Mouse (Mus musculus): ENCODE measurements around the gene Mt2. TPM values are rescaled to one million over a fixed set of nuclear protein-coding genes. Genes with fewer than 3 reads are reported as not detected.

Mt2 gene
- polyA plus RNA-seq (2014; fragmentation: Illumina TruSeq; extraction: RNeasy Lipid Tissue Mini Kit (QIAGEN cat#74804); ENCODE audit: insufficient read depth, low read depth, low replicate concordance): 53.1 TPM

DNA sequence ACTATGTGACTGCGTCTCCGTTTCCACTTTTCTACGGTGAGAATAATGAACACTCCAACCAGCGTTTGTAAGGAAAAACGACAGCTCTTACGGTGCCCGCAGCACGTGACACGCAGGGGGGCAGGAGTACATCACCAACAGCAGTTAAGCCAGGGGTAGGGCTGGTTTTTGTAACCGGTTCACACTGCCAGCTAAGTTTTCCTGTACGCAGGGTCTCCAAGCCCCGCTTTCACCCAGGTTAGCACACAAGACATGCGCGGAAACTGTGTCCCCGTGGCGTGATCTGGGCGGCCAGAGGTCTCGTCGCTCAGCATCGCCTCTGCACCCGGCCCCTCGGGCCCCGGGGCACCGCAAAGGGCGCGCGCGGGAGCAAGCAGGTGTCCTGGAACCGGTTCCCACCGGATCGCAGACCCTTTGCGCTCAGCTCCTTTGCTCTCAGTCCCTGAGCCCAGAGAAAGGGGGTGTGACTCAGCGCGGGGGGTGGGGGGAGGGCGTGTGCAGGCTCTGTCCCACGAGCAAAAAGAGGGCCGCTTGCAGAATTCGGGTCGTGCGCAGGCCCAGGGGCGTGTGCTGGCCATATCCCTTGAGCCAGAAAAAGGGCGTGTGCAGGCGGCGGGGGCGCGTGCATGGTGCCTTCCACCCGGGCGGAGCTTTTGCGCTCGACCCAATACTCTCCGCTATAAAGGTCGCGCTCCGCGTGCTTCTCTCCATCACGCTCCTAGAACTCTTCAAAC lies at the start of gene Mt2:
TSS of gene Mt2 (plus strand) at position 590 of the 734 bp plus-strand sequence.

DNA sequence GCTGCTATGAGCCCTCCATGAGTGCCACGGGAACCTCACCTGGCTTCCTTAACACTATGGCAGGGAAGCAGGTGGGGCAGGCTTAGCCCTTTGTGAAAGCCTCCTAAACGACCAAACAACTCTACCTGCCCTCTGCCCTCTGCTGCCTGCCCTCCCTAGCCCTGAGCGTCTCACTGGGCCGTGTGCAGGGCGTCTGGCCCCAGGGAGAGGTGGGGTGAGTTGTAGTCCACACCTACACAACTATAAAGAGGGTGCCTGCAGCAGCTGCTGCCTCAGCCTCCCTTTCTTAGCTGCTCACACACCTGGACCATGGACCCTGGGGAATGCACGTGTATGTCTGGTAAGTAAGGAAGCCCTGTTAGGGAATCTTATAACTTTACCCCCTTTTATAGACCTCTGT lies 35.5 kb upstream of the Mt2 start, which contains the start of gene Mt4:
TSS of gene Mt4 (plus strand) at position 265 of the 400 bp plus-strand sequence.

DNA sequence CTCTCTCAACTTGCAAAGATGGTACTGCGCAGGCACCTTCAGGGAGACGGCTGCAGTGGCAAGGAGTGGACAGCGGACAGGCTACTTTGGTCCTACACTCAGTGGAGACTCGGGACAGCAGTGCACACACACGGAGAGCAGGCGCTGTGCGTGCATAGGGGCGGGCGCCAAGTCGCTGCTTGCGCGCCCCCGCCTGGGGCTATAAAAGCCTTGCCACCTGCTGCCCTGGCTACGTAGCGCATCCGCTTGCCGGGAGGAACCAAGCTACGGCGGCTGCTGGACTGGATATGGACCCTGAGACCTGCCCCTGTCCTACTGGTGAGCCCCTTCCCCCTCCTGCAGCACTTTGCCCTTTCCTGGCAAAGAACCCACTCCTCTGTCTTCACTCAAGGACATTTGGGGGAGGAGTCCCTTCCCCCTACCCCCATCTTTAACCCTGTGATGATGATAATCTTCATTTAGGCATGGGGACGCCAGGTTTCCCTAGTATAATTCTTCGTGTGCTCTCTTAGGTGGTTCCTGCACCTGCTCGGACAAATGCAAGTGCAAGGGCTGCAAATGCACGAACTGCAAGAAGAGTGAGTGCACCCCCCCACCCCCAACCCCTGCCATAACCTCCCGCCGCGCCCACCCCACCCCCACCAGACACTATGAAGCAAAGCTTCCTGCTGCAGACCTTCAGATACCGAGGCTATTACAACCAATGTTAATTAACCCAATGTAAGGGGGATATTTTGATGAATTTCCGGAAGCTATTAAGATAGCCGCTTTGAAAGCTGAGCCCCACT lies 19.8 kb upstream of the Mt2 start, which contains the start of gene Mt3:
TSS of gene Mt3 (plus strand) at position 95 of the 788 bp plus-strand sequence.

DNA sequence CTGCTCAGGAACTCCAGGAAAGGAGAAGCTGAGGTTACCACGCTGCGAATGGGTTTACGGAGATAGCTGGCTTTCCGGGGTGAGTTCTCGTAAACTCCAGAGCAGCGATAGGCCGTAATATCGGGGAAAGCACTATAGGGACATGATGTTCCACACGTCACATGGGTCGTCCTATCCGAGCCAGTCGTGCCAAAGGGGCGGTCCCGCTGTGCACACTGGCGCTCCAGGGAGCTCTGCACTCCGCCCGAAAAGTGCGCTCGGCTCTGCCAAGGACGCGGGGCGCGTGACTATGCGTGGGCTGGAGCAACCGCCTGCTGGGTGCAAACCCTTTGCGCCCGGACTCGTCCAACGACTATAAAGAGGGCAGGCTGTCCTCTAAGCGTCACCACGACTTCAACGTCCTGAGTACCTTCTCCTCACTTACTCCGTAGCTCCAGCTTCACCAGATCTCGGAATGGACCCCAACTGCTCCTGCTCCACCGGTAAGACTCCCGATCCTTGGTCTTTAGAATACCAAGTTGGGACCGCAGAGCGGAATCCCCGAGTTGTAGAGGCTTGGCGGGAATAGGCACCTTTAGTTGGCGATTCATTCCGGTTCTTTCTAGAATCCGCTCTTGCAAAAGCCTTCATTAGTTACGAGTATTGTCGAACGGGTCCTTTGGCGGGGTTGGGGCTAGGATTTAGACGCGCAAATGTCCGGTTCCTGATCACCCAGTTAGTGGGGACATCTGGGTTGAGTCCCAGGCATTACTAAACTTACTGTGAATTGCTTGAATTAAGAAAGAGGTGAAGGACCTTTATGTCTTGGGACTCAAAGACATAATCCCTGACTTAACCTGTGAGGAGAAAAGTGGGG lies 6.6 kb downstream of the Mt2 start, which contains the start of gene Mt1:
TSS of gene Mt1 (plus strand) at position 226 of the 856 bp plus-strand sequence.

DNA sequence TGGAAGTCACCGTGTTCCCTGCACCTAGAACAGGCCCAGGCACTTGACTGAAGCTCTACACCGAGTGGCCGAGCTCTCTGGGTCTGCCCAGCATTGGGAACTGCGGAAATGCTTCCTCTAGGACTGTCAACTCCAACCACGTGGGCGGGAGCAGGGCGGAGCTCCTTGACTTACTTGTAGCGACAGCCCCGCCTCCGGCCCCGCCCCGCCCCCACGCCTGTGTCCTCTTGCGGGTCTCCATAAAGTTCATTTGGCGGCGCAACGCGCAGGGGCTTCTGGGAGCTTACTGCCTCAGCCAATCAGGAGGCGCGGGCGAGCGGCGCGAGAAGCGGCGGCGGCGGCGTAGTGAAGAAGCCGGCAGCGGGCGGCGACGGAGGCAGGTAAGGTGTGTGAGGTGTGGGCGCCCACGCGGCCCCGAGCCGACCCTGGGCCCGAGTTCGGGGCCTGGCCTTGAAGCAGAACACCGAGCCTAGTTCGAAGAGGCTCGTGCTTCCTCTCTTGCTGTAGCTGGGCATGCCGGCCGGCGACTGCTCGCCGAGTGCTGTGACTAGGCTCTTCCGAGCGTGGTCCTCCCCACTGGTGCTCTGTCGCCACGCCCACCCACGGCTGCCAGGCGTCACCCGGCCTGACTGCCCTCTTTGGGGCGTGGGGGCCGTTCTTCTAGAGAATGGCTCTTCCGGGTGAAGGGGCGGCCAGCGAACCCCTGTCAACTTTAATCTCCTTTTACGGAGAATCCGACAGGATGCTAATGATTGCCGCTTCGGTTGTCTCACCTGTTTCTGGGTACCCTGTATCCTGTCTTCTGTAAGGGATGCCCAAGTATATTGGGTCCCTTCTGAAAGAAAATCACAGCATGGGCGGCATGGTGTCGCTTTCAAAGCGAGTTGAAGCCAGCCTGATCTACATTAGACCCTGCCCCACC lies 42.0 kb downstream of the Mt2 start, which contains the start of gene Nup93:
TSS of gene Nup93 (plus strand) at position 313 of the 922 bp plus-strand sequence.

Other genes with a start within 250 kb of the Mt2 start
- 61.3 TPM for gene Amfr, start 159.8 kb upstream of the Mt2 start, polyA plus RNA-seq (2014; fragmentation: Illumina TruSeq; extraction: RNeasy Lipid Tissue Mini Kit (QIAGEN cat#74804); ENCODE audit: insufficient read depth, low read depth, low replicate concordance)
- 29.2 TPM for gene Nudt21, start 135.6 kb upstream of the Mt2 start, polyA plus RNA-seq (2014; fragmentation: Illumina TruSeq; extraction: RNeasy Lipid Tissue Mini Kit (QIAGEN cat#74804); ENCODE audit: insufficient read depth, low read depth, low replicate concordance)
- 5.1 TPM for gene Ogfod1, start 135.5 kb upstream of the Mt2 start, polyA plus RNA-seq (2014; fragmentation: Illumina TruSeq; extraction: RNeasy Lipid Tissue Mini Kit (QIAGEN cat#74804); ENCODE audit: insufficient read depth, low read depth, low replicate concordance)
- gene Bbs2, start 73.7 kb upstream of the Mt2 start, polyA plus RNA-seq (2014; fragmentation: Illumina TruSeq; extraction: RNeasy Lipid Tissue Mini Kit (QIAGEN cat#74804); ENCODE audit: insufficient read depth, low read depth, low replicate concordance): 9.5 TPM
- not detected for gene Mt4, start 35.5 kb upstream of the Mt2 start, polyA plus RNA-seq (2014; fragmentation: Illumina TruSeq; extraction: RNeasy Lipid Tissue Mini Kit (QIAGEN cat#74804); ENCODE audit: insufficient read depth, low read depth, low replicate concordance)
- gene Mt3, start 20.1 kb upstream of the Mt2 start, polyA plus RNA-seq (2014; fragmentation: Illumina TruSeq; extraction: RNeasy Lipid Tissue Mini Kit (QIAGEN cat#74804); ENCODE audit: insufficient read depth, low read depth, low replicate concordance): 1.7 TPM
- gene Mt1, start 6.4 kb downstream of the Mt2 start, polyA plus RNA-seq (2014; fragmentation: Illumina TruSeq; extraction: RNeasy Lipid Tissue Mini Kit (QIAGEN cat#74804); ENCODE audit: insufficient read depth, low read depth, low replicate concordance): 159 TPM
- gene Nup93, start 41.9 kb downstream of the Mt2 start, polyA plus RNA-seq (2014; fragmentation: Illumina TruSeq; extraction: RNeasy Lipid Tissue Mini Kit (QIAGEN cat#74804); ENCODE audit: insufficient read depth, low read depth, low replicate concordance): 8.2 TPM
- gene Slc12a3, start 156.5 kb downstream of the Mt2 start, polyA plus RNA-seq (2014; fragmentation: Illumina TruSeq; extraction: RNeasy Lipid Tissue Mini Kit (QIAGEN cat#74804); ENCODE audit: insufficient read depth, low read depth, low replicate concordance): not detected
- gene Herpud1, start 213.8 kb downstream of the Mt2 start, polyA plus RNA-seq (2014; fragmentation: Illumina TruSeq; extraction: RNeasy Lipid Tissue Mini Kit (QIAGEN cat#74804); ENCODE audit: insufficient read depth, low read depth, low replicate concordance): 131 TPM